Mouse (Mus musculus): Measurements from ENCODE around the gene Mecom.

DNA sequence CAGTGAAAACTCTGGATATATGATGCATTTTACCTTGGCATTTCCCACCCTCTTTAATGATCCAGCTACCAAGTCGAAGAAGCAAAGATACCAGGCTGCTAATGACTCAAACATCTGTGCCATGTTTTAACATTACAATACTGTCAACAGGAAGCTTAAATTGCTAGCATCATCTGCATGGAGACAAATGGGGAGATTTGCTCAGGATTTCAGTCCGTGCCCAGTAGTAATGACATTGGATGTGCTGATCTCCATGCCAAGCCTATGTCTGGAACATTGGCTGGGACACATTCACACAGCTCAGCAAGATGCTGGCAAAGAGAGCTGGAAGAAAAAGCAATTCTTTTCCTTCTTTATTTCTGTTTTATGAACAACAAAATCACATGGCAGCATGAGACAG lies 53.4 kb downstream of the Mecom start:
- TF ChIP-seq TAL1 (IDR thresholded peaks at IDR 0.05; ENCODE audit: low read length) (no peak), GATA1 (IDR thresholded peaks at IDR 0.05; ENCODE audit: low read length) (no peak)
